Mouse (Mus musculus) ES-Bruce4 (cell line): ENCODE measurements at regions not wholly inside any gene's neighbourhood (a gene's known extent, or its start where the extent isn't known, plus 50 kb on each side); places are given as distances from the start of the nearest gene placed in this dataset.

ENCODE experiments used
- CTCF ChIP-seq: IDR thresholded peaks from one replicate; pipeline ENCODE4 v1.8.1; 2011; ENCODE audit warnings: low read depth, low read length
- EP300 ChIP-seq: IDR thresholded peaks from 2 replicates; pipeline ENCODE4 v1.6.1; 2011; ENCODE audit warnings: low read depth, low read length; ENCODE audit not compliant: insufficient read depth
- POLR2A ChIP-seq: IDR thresholded peaks from one replicate; pipeline ENCODE4 v1.8.1; 2011; ENCODE audit warnings: low read length; ENCODE audit not compliant: insufficient read depth

GRCm38 (mm10) chr7:83089330-83089982, 222.3 kb downstream of the Mex3b start:
- TF ChIP-seq POLR2A (no peak), CTCF (no peak), EP300 (no peak)
